Mouse (Mus musculus) hindbrain, embryonic 13.5 days (tissue): ENCODE data around the gene Rnf185. TPM values are rescaled to one million over a fixed set of nuclear protein-coding genes. Genes with fewer than 3 reads are reported as not detected.

Experiments used
- ATAC-seq: fragments of 200-750 bp; cut with Nextera tagmentation; 2 replicates; pipeline ENCODE4 v1.8.0; 2017; ENCODE audit warnings: moderate TSS enrichment; ENCODE audit not compliant: low FRiP score
- H3K27ac ChIP-seq: fragments of 300-500 bp; sonication (generic); 2 replicates; pipeline ENCODE4 v1.5.1; 2015; ENCODE audit warnings: inconsistent platforms, mild to moderate bottlenecking, moderate library complexity
- H3K27me3 ChIP-seq: fragments of 300-500 bp; sonication (generic); 2 replicates; pipeline ENCODE4 v1.6.1; 2015; ENCODE audit warnings: mild to moderate bottlenecking, inconsistent platforms
- H3K36me3 ChIP-seq: fragments of 300-500 bp; sonication (generic); 2 replicates; pipeline ENCODE4 v1.6.1; 2015; ENCODE audit warnings: mild to moderate bottlenecking, inconsistent platforms
- H3K4me1 ChIP-seq: fragments of 300-500 bp; sonication (generic); replicated peaks from 2 replicates; pipeline ENCODE4 v1.6.1; 2015; ENCODE audit warnings: inconsistent platforms
- H3K4me2 ChIP-seq: fragments of 300-500 bp; sonication (generic); 2 replicates; pipeline ENCODE4 v1.6.1; 2015; ENCODE audit warnings: inconsistent platforms, mild to moderate bottlenecking, moderate library complexity
- H3K4me3 ChIP-seq: fragments of 300-500 bp; sonication (generic); 2 replicates; pipeline ENCODE4 v1.5.1; 2015; ENCODE audit warnings: mild to moderate bottlenecking, inconsistent platforms
- H3K9ac ChIP-seq: fragments of 300-500 bp; sonication (generic); 2 replicates; pipeline ENCODE4 v1.6.1; 2015; ENCODE audit warnings: mild to moderate bottlenecking, inconsistent platforms
- H3K9me3 ChIP-seq: fragments of 300-500 bp; sonication (generic); 2 replicates; pipeline ENCODE4 v1.6.1; 2016; ENCODE audit warnings: inconsistent platforms
- WGBS: fragments of 180-500 bp; shearing (Covaris S2); methylation state at CpG from one replicate; pipeline ENCODE4 v1.1.7; 2015; 5-methylcytosine and 5-hydroxymethylcytosine counted together
- polyA plus RNA-seq: library from polyadenylated mRNA; unstranded; fragments of >200 nt; fragmentation: Nextera tagmentation; extraction: Ambion mirVana; gene quantifications from 2 replicates; pipeline ENCODE4 v1.2.1, GENCODE M21; 2015

The Rnf185 gene
- 42.9 and 43.7 TPM in 2 replicates for polyA plus RNA-seq

DNA sequence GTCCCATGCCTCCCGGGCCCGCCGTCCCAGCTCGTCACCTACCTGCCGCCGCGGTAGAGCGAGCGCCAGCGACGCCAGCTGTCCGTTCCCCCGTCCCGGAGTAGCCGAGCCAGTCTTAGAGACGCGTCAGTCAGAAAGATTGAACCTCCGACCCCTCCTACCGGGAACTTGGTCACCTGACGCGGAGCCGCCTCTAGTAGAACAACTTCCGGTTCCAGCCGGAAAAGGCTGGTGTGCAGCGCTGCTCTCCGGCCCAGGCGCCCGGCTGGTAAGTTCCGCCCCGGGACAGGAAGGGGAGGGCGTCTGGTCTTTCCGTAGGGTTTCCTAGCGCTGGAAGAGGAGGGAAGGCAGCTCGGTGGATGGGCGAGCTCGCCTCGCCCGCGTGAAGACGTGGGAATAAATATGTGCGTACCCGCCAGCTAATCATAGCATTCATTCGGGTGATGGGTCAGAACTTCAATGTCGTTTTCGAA, at the start of gene Rnf185:
Gene Rnf185, minus strand, starts transcription at position 197 of the 473 bp plus-strand sequence.
- Histone ChIP-seq H3K4me1 (peaks cover 26% of the 10 kb centered on the region), H3K4me3 (peak within 1 kb of the TSS; percentile 67), H3K4me2 (peak within 1 kb of the TSS; percentile 91), H3K27me3 (no peaks in the 10 kb centered on the region), H3K36me3 (peaks cover 16% of the 10 kb centered on the region), H3K9me3 (no peaks in the 10 kb centered on the region), H3K27ac (peak within 1 kb of the TSS; percentile 90), H3K9ac (peak within 1 kb of the TSS; percentile 89)
- under 1% methylated on average over 45 of the region's 45 CpGs for WGBS
- peak; percentile 98 for ATAC-seq

DNA sequence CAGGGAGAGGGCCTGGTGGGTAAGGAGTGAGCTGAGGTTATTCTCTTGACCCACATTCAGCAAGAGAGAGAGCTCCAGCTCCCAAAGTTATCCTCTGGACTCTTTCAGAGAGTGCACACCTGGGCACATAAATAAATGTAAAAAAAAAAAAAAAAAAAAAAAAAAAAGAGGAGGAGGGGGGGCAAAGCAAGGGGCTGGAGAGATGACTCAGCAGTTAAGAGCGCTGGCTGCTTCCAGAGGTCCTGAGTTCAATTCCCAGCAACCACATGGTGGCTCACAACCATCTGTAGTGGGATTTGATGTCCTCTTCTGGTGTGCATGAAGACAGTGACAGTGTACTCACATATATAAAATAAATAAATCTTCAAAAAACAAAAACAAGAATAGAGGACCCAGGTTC, 45.1 kb upstream of the Rnf185 start:
- no peak overlapping the region for H3K4me2 ChIP-seq
- ATAC-seq: no peak
- H3K36me3 ChIP-seq: no peaks in the 10 kb centered on the region
- H3K9ac ChIP-seq: no peak overlapping the region
- no peak overlapping the region for H3K27ac ChIP-seq
- no peak overlapping the region for H3K4me3 ChIP-seq
- H3K4me1 ChIP-seq: no peaks in the 10 kb centered on the region; the same call in none of the 2 replicates
- no peaks in the 10 kb centered on the region for H3K9me3 ChIP-seq
- 92% methylated on average over 1 of the region's 1 CpGs for WGBS
- H3K27me3 ChIP-seq: no peaks in the 10 kb centered on the region

DNA sequence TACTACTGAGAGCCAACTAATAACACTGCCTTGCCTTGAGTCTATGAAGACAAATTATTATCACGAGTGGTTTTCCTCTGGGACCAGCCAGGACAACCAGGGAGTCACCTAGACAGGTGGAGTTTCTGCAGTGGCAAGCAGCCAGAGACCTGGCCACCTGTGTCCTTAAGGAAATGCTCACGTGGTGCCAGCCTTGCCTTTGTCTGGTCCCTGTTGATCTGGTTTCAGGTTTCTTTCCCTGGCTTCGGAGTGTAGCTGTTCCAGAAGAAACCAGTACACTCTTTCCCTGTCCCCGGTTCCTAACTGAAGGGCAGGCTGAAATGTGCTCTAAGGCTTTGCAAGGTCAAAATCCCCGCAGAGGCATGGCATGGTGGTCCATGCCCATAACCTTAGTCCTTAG, 44.6 kb upstream of the Rnf185 start:
- H3K4me3 ChIP-seq: no peak overlapping the region
- H3K4me1 ChIP-seq: no peaks in the 10 kb centered on the region; the same call in none of the 2 replicates
- ATAC-seq: no peak
- no peak overlapping the region for H3K27ac ChIP-seq
- H3K9me3 ChIP-seq: no peaks in the 10 kb centered on the region
- WGBS: 66% methylated on average over 5 of the region's 5 CpGs
- no peaks in the 10 kb centered on the region for H3K27me3 ChIP-seq
- no peak overlapping the region for H3K4me2 ChIP-seq
- no peaks in the 10 kb centered on the region for H3K36me3 ChIP-seq
- no peak overlapping the region for H3K9ac ChIP-seq

DNA sequence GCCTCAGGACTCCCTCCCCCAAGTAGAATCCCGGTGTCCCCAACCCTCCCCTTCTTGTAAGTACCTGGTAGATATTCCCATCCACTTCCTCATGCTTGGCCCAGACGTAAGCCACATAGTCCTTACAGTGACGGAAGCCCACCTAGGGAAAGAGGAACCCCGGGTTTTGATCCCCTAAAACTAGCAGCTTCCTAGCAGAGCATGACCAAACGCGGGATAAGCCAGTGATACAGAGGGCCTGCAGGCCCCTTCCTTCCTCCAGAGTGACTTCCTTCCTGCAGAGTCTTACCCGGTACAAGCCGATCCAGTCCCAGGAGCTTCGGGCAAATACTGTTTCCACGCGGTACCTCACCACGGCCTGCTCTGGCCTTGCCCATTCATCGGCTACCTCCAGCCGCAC, 43.3 kb upstream of the Rnf185 start:
- Histone ChIP-seq H3K9ac (no peak overlapping the region), H3K4me2 (no peak overlapping the region), H3K4me3 (no peak overlapping the region), H3K27me3 (no peaks in the 10 kb centered on the region), H3K9me3 (no peaks in the 10 kb centered on the region), H3K27ac (no peak overlapping the region), H3K4me1 (no peaks in the 10 kb centered on the region; the same call in none of the 2 replicates), H3K36me3 (no peaks in the 10 kb centered on the region)
- WGBS: 89% methylated on average over 14 of the region's 14 CpGs
- no peak for ATAC-seq

DNA sequence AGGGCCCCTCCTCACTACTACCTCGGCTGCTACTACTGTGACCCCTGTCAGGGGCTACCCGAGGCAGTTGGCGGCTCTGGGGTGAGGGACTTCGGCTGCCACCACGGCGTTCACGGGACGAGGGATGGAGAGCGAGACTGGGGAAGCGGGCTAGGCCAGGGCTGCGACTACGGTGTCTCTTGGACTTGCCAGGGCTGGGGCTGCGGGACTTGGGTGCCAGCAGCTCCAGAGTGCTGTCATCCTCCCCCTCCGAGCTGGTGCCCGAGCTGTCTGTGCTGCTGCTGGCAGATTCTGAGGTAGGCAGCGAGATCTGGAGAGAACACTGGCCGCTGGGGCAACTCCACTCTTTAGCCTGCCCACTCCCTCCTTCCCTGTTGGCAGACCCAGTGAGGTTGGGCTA, 42.7 kb upstream of the Rnf185 start:
- Histone ChIP-seq H3K4me3 (no peak overlapping the region), H3K27ac (no peak overlapping the region), H3K4me2 (no peak overlapping the region), H3K9me3 (no peaks in the 10 kb centered on the region), H3K4me1 (no peaks in the 10 kb centered on the region; the same call in none of the 2 replicates), H3K9ac (peak overlapping the region; percentile 2; the same call in 1 of the 2 replicates), H3K27me3 (no peaks in the 10 kb centered on the region), H3K36me3 (no peaks in the 10 kb centered on the region)
- no peak for ATAC-seq
- 87% methylated on average over 17 of the region's 17 CpGs for WGBS

DNA sequence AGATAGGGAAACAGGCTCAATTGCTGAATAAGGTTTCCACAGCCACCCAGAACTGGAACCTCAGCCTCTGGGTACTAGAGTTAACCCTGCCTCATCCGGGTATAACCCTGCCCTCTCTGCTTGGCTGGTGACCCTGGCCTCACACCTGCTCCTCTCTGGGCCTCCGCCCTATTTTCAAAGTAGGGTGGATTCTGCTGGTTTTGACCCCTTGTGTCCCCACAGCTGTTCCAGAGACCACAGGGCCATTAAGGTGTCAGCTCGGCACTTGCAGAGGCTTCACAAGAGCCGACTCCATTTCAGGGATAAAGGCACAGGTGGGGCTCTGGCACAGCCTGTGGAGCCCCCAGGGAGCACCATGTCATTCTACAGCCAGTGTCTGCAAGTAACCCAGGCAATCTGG, 40.6 kb upstream of the Rnf185 start:
- Histone ChIP-seq H3K9me3 (no peaks in the 10 kb centered on the region), H3K4me3 (no peak overlapping the region), H3K9ac (no peak overlapping the region), H3K27ac (no peak overlapping the region), H3K4me2 (no peak overlapping the region), H3K4me1 (peaks cover 6% of the 10 kb centered on the region), H3K27me3 (no peaks in the 10 kb centered on the region), H3K36me3 (no peaks in the 10 kb centered on the region)
- 73% methylated on average over 4 of the region's 4 CpGs for WGBS
- ATAC-seq: no peak

DNA sequence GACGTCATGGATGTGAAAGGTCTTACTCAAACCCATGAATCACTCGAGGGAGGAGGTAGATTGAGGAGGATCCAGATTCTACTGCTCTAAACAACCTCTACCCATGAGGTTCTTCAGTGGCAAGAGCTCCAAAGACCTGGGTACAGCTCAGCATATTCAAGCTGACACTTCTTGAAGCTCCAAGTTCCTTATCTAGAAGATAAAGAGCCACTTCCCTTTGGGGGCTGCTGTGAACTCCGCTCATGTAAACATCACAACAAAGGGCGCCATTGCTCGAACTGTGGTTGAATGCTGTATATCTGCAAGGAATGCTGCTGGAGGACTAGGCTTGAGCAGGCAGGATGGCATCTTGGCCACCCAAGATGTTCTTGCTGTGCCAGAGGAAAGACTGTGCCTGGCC, 36.9 kb upstream of the Rnf185 start:
- 91% methylated on average over 5 of the region's 5 CpGs for WGBS
- no peak for ATAC-seq
- H3K4me3 ChIP-seq: no peak overlapping the region
- H3K27me3 ChIP-seq: no peaks in the 10 kb centered on the region
- H3K4me2 ChIP-seq: no peak overlapping the region
- no peak overlapping the region for H3K9ac ChIP-seq
- peaks cover 6% of the 10 kb centered on the region; the same call in 1 of the 2 replicates for H3K4me1 ChIP-seq
- H3K36me3 ChIP-seq: no peaks in the 10 kb centered on the region
- no peak overlapping the region for H3K27ac ChIP-seq
- no peaks in the 10 kb centered on the region for H3K9me3 ChIP-seq

DNA sequence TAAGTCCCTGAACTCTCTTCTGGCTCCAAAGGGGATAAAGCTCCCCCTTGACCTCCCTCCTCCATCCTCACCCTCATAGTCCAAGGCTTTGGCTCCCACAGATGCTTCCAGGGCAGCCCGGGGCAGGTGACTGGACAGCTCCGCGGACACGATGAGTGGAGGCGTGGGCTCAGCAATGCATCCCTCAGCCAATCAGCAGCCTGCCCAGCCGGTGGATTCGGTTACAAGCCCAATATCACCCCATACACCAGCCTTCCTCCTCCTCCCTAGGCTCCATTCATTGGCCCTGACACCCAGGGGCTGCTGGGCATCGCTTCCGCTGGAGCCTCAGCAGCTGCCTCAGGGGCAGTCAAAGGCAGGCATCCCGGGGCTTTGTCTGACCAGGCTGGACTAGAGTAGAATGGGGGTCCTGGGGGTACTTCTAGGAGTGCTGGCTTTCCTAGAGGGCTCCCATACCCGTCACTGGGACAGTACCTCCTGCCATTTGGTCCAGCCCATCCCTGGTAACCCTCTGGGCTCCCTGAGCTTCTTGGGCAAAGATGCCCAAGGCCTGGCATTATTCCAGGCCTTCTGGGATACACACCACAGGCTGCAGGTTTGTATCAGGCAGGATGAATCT, 35.9 kb upstream of the Rnf185 start, which contains the start of gene Pla2g3:
Gene Pla2g3, plus strand, starts transcription at position 333 of the 619 bp plus-strand sequence.
- 38% methylated on average over 11 of the region's 11 CpGs for WGBS
- no peak for ATAC-seq

DNA sequence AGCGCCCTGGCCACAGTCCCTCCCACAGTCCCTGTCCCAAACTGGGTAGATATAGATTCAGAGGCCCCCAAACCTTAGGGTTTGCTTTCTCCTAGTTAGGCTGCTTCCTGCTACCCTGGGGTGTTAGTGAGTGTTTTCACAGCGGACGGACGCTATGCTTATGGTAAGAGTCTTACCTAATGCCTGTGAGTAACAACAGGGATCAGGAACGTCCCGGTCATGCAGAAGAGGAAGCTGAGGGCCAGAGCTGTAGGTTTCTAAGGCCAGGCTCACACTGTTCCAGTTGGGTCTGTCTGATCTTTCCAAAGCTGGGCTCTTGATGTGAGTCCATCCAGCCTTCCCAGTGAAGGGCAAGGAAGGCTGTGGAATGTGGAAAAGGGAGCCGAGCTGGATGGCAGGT, 34.2 kb upstream of the Rnf185 start:
- Histone ChIP-seq H3K36me3 (no peaks in the 10 kb centered on the region), H3K27ac (no peak overlapping the region), H3K4me3 (no peak overlapping the region), H3K4me1 (peaks cover 6% of the 10 kb centered on the region; the same call in 1 of the 2 replicates), H3K27me3 (no peaks in the 10 kb centered on the region), H3K9me3 (no peaks in the 10 kb centered on the region), H3K9ac (no peak overlapping the region), H3K4me2 (no peak overlapping the region)
- no peak for ATAC-seq
- WGBS: 80% methylated on average over 7 of the region's 7 CpGs

More for the DNA sequence above, 35.9 kb upstream of the Rnf185 start, which contains the start of gene Pla2g3:
- H3K4me2 ChIP-seq: no peak within 1 kb of the TSS
- no peak within 1 kb of the TSS for H3K4me3 ChIP-seq
- H3K9me3 ChIP-seq: no peaks in the 10 kb centered on the region
- peaks cover 6% of the 10 kb centered on the region; the same call in 1 of the 2 replicates for H3K4me1 ChIP-seq
- H3K27me3 ChIP-seq: no peaks in the 10 kb centered on the region
- no peaks in the 10 kb centered on the region for H3K36me3 ChIP-seq
- H3K9ac ChIP-seq: no peak within 1 kb of the TSS
- H3K27ac ChIP-seq: no peak within 1 kb of the TSS

DNA sequence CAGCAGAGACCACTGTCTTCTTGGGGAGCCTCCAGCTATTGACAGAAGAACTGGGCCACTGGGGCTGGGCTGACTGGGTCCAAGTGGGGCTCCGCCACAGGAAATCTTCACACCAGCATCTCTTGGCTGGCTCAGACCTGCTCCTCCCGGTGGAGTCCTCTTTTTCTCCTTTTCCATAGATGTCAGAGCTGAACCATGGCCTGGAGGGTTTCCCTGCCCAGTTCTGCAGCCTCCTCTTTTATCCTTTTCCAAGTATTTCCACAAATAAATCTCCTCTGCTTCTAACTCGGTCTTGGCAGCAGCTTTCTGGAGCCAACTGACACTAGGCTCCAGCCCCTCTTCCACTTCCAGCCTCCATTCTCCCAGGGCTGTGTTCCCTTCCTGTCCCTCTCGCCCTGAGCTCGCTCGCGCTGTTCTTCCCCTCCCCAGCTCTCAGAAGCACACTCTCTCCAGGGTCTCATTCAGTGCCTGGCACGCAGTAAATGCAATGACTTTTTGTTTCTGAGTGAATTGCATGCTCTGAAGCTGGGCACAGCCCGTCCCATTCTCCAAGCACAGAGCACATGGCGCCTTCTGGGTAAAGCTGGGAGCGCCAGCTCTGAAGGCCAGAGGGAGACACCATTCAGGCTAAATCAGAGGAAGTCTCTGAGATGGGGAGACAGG, 31.9 kb upstream of the Rnf185 start:
- peak; percentile 36; the same call in 1 of the 2 replicates for ATAC-seq
- 59% methylated on average over 11 of the region's 11 CpGs for WGBS

DNA sequence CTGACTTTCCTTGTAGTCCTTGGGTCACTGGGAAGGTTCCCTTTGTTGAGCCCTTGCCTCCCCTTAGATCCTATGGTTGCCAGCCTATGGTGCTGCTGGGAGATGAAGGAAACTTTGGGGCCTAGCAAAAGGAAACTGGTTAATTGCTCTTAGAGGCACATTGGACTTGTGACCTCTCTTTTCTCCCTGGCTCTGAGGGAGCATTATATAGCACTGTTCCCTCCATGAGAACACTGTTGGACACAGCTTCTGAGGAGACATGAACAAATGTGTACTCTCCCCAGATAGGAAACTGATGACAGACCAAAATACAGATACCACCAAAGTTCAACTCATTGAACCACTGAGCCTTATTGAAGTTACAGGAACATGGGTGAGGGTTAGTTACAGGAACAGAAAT, 23.3 kb upstream of the Rnf185 start:
- Histone ChIP-seq H3K9me3 (no peaks in the 10 kb centered on the region), H3K27me3 (no peaks in the 10 kb centered on the region), H3K4me2 (no peak overlapping the region), H3K9ac (no peak overlapping the region), H3K27ac (no peak overlapping the region), H3K4me3 (no peak overlapping the region), H3K4me1 (no peaks in the 10 kb centered on the region), H3K36me3 (no peaks in the 10 kb centered on the region)
- no peak for ATAC-seq

More for the DNA sequence above, 31.9 kb upstream of the Rnf185 start:
- no peaks in the 10 kb centered on the region for H3K27me3 ChIP-seq
- H3K4me2 ChIP-seq: no peak overlapping the region
- H3K36me3 ChIP-seq: no peaks in the 10 kb centered on the region
- peaks cover 6% of the 10 kb centered on the region; the same call in 1 of the 2 replicates for H3K4me1 ChIP-seq
- no peak overlapping the region for H3K9ac ChIP-seq
- no peak overlapping the region for H3K27ac ChIP-seq
- no peaks in the 10 kb centered on the region for H3K9me3 ChIP-seq
- no peak overlapping the region for H3K4me3 ChIP-seq

DNA sequence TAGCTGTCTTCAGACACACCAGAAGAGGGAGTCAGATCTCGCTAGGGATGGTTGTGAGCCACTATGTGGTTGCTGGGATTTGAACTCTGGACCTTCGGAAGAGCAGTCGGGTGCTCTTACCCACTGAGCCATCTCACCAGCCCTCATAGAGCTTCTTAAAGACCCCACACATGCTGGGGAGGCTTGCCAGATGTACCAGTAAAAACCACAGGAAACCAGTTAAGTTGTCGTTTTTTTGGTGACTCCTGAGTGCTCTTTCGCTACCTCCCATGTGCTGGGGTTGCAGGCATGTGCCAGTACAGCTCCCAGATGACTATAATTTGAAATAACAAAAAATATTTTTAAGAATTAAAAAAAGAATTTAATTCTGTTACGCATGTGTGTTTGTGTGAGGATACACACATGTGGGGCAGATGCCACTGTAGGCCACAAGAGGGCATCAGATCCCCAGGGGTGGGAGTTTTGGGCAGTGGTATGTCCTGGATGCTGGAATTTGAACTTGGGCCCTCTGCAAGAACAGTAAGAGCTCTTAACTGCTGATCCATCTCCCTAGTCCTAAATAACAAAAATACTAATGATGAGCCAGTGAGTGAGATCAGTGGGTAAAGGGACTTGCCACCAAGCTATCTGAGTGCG, 22.4 kb upstream of the Rnf185 start:
- Histone ChIP-seq H3K4me1 (no peaks in the 10 kb centered on the region), H3K27ac (no peak overlapping the region), H3K27me3 (no peaks in the 10 kb centered on the region), H3K9ac (no peak overlapping the region), H3K4me2 (no peak overlapping the region), H3K4me3 (no peak overlapping the region), H3K36me3 (no peaks in the 10 kb centered on the region), H3K9me3 (no peaks in the 10 kb centered on the region)
- no peak for ATAC-seq
- 92% methylated on average over 7 of the region's 7 CpGs for WGBS
